Mouse (Mus musculus): Measurements from ENCODE around the gene Olfr648. TPM values are rescaled to one million over a fixed set of nuclear protein-coding genes. Genes with fewer than 3 reads are reported as not detected.
A peak's percentile ranks its signal among the peaks of the same experiment; 100 is the strongest.

Olfr648 gene
- polyA plus RNA-seq (2012; ENCODE audit: insufficient read depth, insufficient read length, missing spikeins), result not detected in 2 replicates

GRCm38 (mm10) chr7:104183292-104183691, at the start of gene Olfr648:
TSS of gene Olfr648 (minus strand) at chr7:104183392.
- Histone ChIP-seq H3K4me3 (ENCODE audit: insufficient read depth, low read depth, low read length) (no peak within 1 kb of the TSS), H3K27ac (replicated peaks; ENCODE audit: low read depth, low read length) (no peak within 1 kb of the TSS), H3K4me1 (ENCODE audit: control insufficient read depth, insufficient read depth, insufficient read length, low read length) (no peaks in the 10 kb centered on the region)

- H3K4me1 ChIP-seq (ENCODE audit: control insufficient read depth, insufficient read depth, insufficient read length, low read length), result no peaks in the 10 kb centered on the region
- H3K27ac ChIP-seq (replicated peaks; ENCODE audit: low read depth, low read length), result no peak overlapping the region
- H3K4me3 ChIP-seq (ENCODE audit: insufficient read depth, low read depth, low read length), result no peak overlapping the region
Observed at GRCm38 (mm10) chr7:104231203-104231602, 48.0 kb upstream of the Olfr648 start.

- H3K27ac ChIP-seq (replicated peaks; ENCODE audit: low read depth, low read length), result no peak within 1 kb of the TSS
- H3K4me3 ChIP-seq (ENCODE audit: insufficient read depth, low read depth, low read length), result peak within 1 kb of the TSS; percentile 42
- H3K4me1 ChIP-seq (ENCODE audit: control insufficient read depth, insufficient read depth, insufficient read length, low read length), result no peaks in the 10 kb centered on the region
Observed at GRCm38 (mm10) chr7:104218701-104219569, 35.7 kb upstream of the Olfr648 start, which contains the start of gene Trim6. TSS of gene Trim6 (plus strand) at chr7:104218793.

- Histone ChIP-seq H3K4me3 (ENCODE audit: insufficient read depth, low read depth, low read length) (no peak overlapping the region), H3K27ac (replicated peaks; ENCODE audit: low read depth, low read length) (no peak overlapping the region), H3K4me1 (ENCODE audit: control insufficient read depth, insufficient read depth, insufficient read length, low read length) (no peaks in the 10 kb centered on the region)
Observed at GRCm38 (mm10) chr7:104217881-104218280, 34.7 kb upstream of the Olfr648 start.

GRCm38 (mm10) chr7:104216011-104216535, 32.9 kb upstream of the Olfr648 start:
- H3K27ac ChIP-seq (replicated peaks; ENCODE audit: low read depth, low read length), result no peak overlapping the region
- no peak overlapping the region for H3K4me3 ChIP-seq (ENCODE audit: insufficient read depth, low read depth, low read length)
- H3K4me1 ChIP-seq (ENCODE audit: control insufficient read depth, insufficient read depth, insufficient read length, low read length), result no peaks in the 10 kb centered on the region

- Histone ChIP-seq H3K4me3 (ENCODE audit: insufficient read depth, low read depth, low read length) (no peak overlapping the region), H3K27ac (replicated peaks; ENCODE audit: low read depth, low read length) (no peak overlapping the region), H3K4me1 (ENCODE audit: control insufficient read depth, insufficient read depth, insufficient read length, low read length) (no peaks in the 10 kb centered on the region)
Observed at GRCm38 (mm10) chr7:104206197-104206596, 23.0 kb upstream of the Olfr648 start.

GRCm38 (mm10) chr7:104199822-104200221, 16.6 kb upstream of the Olfr648 start:
- H3K4me1 ChIP-seq (ENCODE audit: control insufficient read depth, insufficient read depth, insufficient read length, low read length), result no peaks in the 10 kb centered on the region
- H3K4me3 ChIP-seq (ENCODE audit: insufficient read depth, low read depth, low read length), result no peak overlapping the region
- H3K27ac ChIP-seq (replicated peaks; ENCODE audit: low read depth, low read length), result no peak overlapping the region

- no peak within 1 kb of the TSS for H3K27ac ChIP-seq (replicated peaks; ENCODE audit: low read depth, low read length)
- H3K4me3 ChIP-seq (ENCODE audit: insufficient read depth, low read depth, low read length), result no peak within 1 kb of the TSS
- no peaks in the 10 kb centered on the region for H3K4me1 ChIP-seq (ENCODE audit: control insufficient read depth, insufficient read depth, insufficient read length, low read length)
Observed at GRCm38 (mm10) chr7:104195885-104196284, 12.7 kb upstream of the Olfr648 start, which contains the start of gene Olfr649. TSS of gene Olfr649 (minus strand) at chr7:104195985.

- H3K27ac ChIP-seq (replicated peaks; ENCODE audit: low read depth, low read length), result no peak overlapping the region
Observed at GRCm38 (mm10) chr7:104191275-104191674, 8.1 kb upstream of the Olfr648 start.

GRCm38 (mm10) chr7:104179074-104179473, 4.1 kb downstream of the Olfr648 start:
- H3K27ac ChIP-seq (replicated peaks; ENCODE audit: low read depth, low read length), result no peak overlapping the region
- no peaks in the 10 kb centered on the region for H3K4me1 ChIP-seq (ENCODE audit: control insufficient read depth, insufficient read depth, insufficient read length, low read length)
- no peak overlapping the region for H3K4me3 ChIP-seq (ENCODE audit: insufficient read depth, low read depth, low read length)

More at GRCm38 (mm10) chr7:104191275-104191674, 8.1 kb upstream of the Olfr648 start:
- H3K4me3 ChIP-seq (ENCODE audit: insufficient read depth, low read depth, low read length), result no peak overlapping the region
- no peaks in the 10 kb centered on the region for H3K4me1 ChIP-seq (ENCODE audit: control insufficient read depth, insufficient read depth, insufficient read length, low read length)

GRCm38 (mm10) chr7:104178422-104179054, 4.7 kb downstream of the Olfr648 start:
- Histone ChIP-seq H3K4me3 (ENCODE audit: insufficient read depth, low read depth, low read length) (no peak overlapping the region), H3K27ac (replicated peaks; ENCODE audit: low read depth, low read length) (no peak overlapping the region), H3K4me1 (ENCODE audit: control insufficient read depth, insufficient read depth, insufficient read length, low read length) (no peaks in the 10 kb centered on the region)

GRCm38 (mm10) chr7:104175085-104175484, 8.1 kb downstream of the Olfr648 start:
- Histone ChIP-seq H3K4me1 (ENCODE audit: control insufficient read depth, insufficient read depth, insufficient read length, low read length) (no peaks in the 10 kb centered on the region), H3K27ac (replicated peaks; ENCODE audit: low read depth, low read length) (no peak overlapping the region), H3K4me3 (ENCODE audit: insufficient read depth, low read depth, low read length) (no peak overlapping the region)

GRCm38 (mm10) chr7:104169634-104170204, 13.5 kb downstream of the Olfr648 start:
- no peaks in the 10 kb centered on the region for H3K4me1 ChIP-seq (ENCODE audit: control insufficient read depth, insufficient read depth, insufficient read length, low read length)
- H3K27ac ChIP-seq (replicated peaks; ENCODE audit: low read depth, low read length), result no peak overlapping the region
- no peak overlapping the region for H3K4me3 ChIP-seq (ENCODE audit: insufficient read depth, low read depth, low read length)

GRCm38 (mm10) chr7:104167105-104167504, 16.1 kb downstream of the Olfr648 start:
- Histone ChIP-seq H3K4me1 (ENCODE audit: control insufficient read depth, insufficient read depth, insufficient read length, low read length) (no peaks in the 10 kb centered on the region), H3K4me3 (ENCODE audit: insufficient read depth, low read depth, low read length) (no peak overlapping the region), H3K27ac (replicated peaks; ENCODE audit: low read depth, low read length) (no peak overlapping the region)

- no peak within 1 kb of the TSS for H3K4me3 ChIP-seq (ENCODE audit: insufficient read depth, low read depth, low read length)
- H3K27ac ChIP-seq (replicated peaks; ENCODE audit: low read depth, low read length), result no peak within 1 kb of the TSS
- no peaks in the 10 kb centered on the region for H3K4me1 ChIP-seq (ENCODE audit: control insufficient read depth, insufficient read depth, insufficient read length, low read length)
Observed at GRCm38 (mm10) chr7:104150456-104150855, 32.7 kb downstream of the Olfr648 start, which contains the start of gene Ubqlnl. TSS of gene Ubqlnl (minus strand) at chr7:104150556.
